Mouse (Mus musculus) kidney, postnatal 0 days (tissue): ENCODE measurements around the gene Atp7a. TPM values are rescaled to one million over a fixed set of nuclear protein-coding genes. Genes with fewer than 3 reads are reported as not detected.
"Not testable (repeated sequence)": the region's sequence is repeated elsewhere in the genome, so short reads cannot be mapped to it uniquely, and the experiment has no call there.

Experiments
- ATAC-seq: fragments of 200-750 bp; cut with Nextera tagmentation; replicated peaks from 2 replicates; pipeline ENCODE4 v1.8.0; 2017; ENCODE audit warnings: low read depth, moderate number of reproducible peaks, moderate TSS enrichment, moderate library complexity; ENCODE audit not compliant: low FRiP score
- DNase-seq: peaks from one replicate; pipeline ENCODE4 v3.0.0-alpha.2; 2016; ENCODE audit warnings: low spot score
- H3K27ac ChIP-seq: fragments of 300-500 bp; sonication (generic); 2 replicates; pipeline ENCODE4 v1.5.1; 2014; ENCODE audit warnings: mild to moderate bottlenecking
- H3K27me3 ChIP-seq: fragments of 300-500 bp; sonication (generic); 2 replicates; pipeline ENCODE4 v1.6.1; 2014; ENCODE audit warnings: low read length, mixed read lengths; ENCODE audit not compliant: insufficient read depth
- H3K36me3 ChIP-seq: fragments of 300-500 bp; sonication (generic); 2 replicates; pipeline ENCODE4 v1.6.1; 2014; ENCODE audit warnings: low read length, mixed read lengths; ENCODE audit not compliant: insufficient read depth
- H3K4me1 ChIP-seq: fragments of 300-500 bp; sonication (generic); replicated peaks from 2 replicates; pipeline ENCODE4 v1.6.1; 2014; ENCODE audit warnings: antibody characterized with exemption, low read length, mixed read lengths; ENCODE audit not compliant: insufficient read depth
- H3K4me2 ChIP-seq: fragments of 300-500 bp; sonication (generic); 2 replicates; pipeline ENCODE4 v1.6.1; 2014; ENCODE audit warnings: mild to moderate bottlenecking, low read length, moderate library complexity, mixed read lengths
- H3K4me3 ChIP-seq: fragments of 300-500 bp; sonication (generic); replicated peaks from 2 replicates; pipeline ENCODE4 v1.5.1; 2014; ENCODE audit warnings: low read depth, low read length
- H3K9ac ChIP-seq: fragments of 300-500 bp; sonication (generic); 2 replicates; pipeline ENCODE4 v1.6.1; 2014; ENCODE audit warnings: low read depth, low read length
- H3K9me3 ChIP-seq: fragments of 300-500 bp; sonication (generic); replicated peaks from 2 replicates; pipeline ENCODE4 v1.6.1; 2016; ENCODE audit warnings: low read length, inconsistent platforms, mixed read lengths
- CTCF ChIP-seq: IDR thresholded peaks from 2 replicates; pipeline ENCODE4 v1.5.1; 2016; ENCODE audit warnings: antibody characterized with exemption, low read depth, mild to moderate bottlenecking, moderate library complexity
- WGBS: fragments of 180-500 bp; shearing (Covaris S2); extraction: QIAGEN DNeasy Blood & Tissue Kit; methylation state at CpG from one replicate; pipeline ENCODE4 v1.1.7; 2014; 5-methylcytosine and 5-hydroxymethylcytosine counted together
- polyA plus RNA-seq: library from polyadenylated mRNA; unstranded; fragments of >200 nt; fragmentation: Nextera tagmentation; extraction: Ambion mirVana; gene quantifications from 2 replicates; pipeline ENCODE4 v1.2.1, GENCODE M21; 2015

The Atp7a gene
- polyA plus RNA-seq, 1 experiment from 2014 or later = 20.7 TPM

DNA sequence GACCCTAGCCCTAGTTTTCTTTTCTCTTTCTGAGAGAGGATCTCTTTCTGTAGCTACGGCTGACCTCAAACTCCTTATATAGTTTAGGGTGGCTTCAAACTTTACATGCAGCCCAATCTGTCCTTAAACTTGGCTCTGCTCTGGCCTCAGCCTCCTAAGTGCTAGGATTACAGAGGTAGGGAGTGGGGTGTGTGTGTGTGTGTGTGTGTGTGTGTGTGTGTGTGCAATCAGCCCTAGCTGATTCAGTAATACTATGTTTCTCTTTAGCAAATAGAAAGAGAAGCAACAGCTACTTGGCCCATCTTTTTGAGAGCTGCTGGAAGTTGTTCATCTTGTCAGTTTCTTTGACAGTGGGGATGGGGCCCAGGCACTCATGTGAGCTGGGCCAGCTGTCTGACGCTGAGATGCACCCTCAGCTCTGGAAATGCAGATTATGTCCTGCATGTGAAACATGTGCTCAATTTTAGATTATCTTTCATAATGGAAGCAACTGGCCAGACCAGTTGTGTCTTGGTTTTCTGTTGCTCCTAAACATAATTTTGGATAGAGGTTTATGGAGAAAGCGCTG, 10.2 kb downstream of the Atp7a start:
- no peaks in the 10 kb centered on the region for H3K4me1 ChIP-seq
- no peak overlapping the region for H3K9ac ChIP-seq
- no peak for TF ChIP-seq CTCF
- H3K4me3 ChIP-seq = no peak overlapping the region
- no peaks in the 10 kb centered on the region for H3K9me3 ChIP-seq
- ATAC-seq = no peak
- H3K27me3 ChIP-seq = no peaks in the 10 kb centered on the region
- peak; percentile 31 for DNase-seq
- no peaks in the 10 kb centered on the region for H3K36me3 ChIP-seq
- no peak overlapping the region for H3K27ac ChIP-seq
- 69% methylated on average over 3 of the region's 3 CpGs for WGBS
- no peak overlapping the region for H3K4me2 ChIP-seq

DNA sequence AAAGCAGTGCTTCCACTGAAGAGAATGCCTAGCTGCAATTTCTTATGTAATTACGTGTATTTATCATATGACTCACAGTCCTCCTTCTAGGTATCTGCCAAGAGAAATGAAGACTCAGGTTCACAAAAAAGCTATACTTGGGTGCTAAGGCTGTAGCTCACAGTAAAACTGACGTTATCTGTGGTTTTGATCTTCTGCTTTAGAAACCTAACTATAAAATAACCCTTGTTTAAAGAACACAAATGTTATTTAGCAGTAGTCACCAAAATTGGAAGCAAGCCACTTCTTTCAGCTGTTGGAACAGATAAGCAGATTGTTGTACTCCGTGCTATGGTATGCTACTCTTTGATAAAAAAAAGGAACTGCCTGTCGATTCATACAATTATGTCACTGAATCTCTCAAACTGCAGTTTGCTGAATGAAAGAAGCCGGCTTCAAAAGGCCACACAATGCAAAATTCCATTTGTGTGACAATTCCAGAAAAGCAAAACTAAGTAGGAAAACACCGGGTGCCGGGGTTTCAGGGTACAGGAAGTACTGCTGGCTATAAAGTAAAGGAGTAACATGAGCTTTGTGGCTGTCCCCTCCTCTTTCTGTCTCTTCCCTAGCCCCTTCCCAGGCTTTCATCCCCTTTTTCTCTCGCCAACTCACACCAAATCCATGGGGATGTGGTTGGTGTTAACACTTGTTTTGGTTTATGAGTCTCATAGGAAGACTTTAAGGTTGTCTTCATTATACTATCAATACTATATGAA, 17.0 kb downstream of the Atp7a start:
- Histone ChIP-seq H3K9ac (no peak overlapping the region), H3K9me3 (no peaks in the 10 kb centered on the region), H3K36me3 (no peaks in the 10 kb centered on the region), H3K27me3 (no peaks in the 10 kb centered on the region), H3K4me1 (no peaks in the 10 kb centered on the region), H3K4me3 (no peak overlapping the region), H3K4me2 (peak overlapping the region; percentile 1; the same call in 1 of the 2 replicates), H3K27ac (peak overlapping the region; percentile 54; the same call in 1 of the 2 replicates)
- 50% methylated on average over 8 of the region's 8 CpGs for WGBS
- peak; percentile 66 for DNase-seq
- ATAC-seq = no peak
- TF ChIP-seq CTCF = no peak

DNA sequence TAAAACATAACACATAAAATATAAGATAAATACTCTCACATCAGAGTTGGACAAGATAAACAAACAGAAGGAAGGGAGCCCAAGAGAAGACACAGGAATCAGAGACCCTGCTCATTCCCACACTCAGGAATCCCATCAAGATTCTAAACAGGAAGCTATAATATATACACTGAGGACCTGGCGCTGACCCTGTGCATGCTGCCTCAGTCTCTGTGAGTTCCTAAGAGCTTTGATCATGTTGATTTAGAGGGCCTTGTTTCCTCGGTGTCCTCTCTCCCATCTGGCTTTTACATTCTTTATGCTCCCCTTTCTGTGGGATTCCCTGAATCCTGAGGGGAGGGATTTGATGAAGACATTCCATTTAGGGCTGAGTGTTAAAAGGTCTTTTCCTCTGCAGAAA, 18.4 kb downstream of the Atp7a start:
- DNase-seq (peak; percentile 80), ATAC-seq (peak; percentile 68)
- WGBS = 47% methylated on average over 2 of the region's 2 CpGs
- Histone ChIP-seq H3K27me3 (no peaks in the 10 kb centered on the region), H3K4me1 (no peaks in the 10 kb centered on the region), H3K9ac (no peak overlapping the region), H3K27ac (peak overlapping the region; percentile 54), H3K9me3 (no peaks in the 10 kb centered on the region), H3K36me3 (no peaks in the 10 kb centered on the region), H3K4me2 (no peak overlapping the region), H3K4me3 (no peak overlapping the region)
- no peak for TF ChIP-seq CTCF

DNA sequence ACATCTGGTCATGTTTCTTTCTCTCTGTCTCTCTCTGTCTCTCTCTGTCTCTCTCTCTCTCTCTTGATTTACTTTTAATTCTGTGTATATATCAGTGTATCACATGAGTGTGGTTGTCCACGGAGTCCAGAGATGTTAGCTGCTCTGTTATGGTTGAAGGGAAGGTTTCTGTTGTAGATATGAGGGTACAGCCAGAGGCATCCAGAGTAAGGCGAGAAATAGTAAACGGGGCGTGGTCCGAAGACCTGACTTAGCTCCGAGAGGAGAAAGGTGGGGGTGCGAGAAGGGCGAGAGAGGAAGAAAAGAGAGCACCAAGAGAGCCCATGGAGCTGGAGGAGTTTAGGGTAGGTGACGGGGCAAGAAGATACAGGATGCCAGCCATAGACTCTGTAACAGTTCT, 18.9 kb downstream of the Atp7a start:
- Histone ChIP-seq H3K27me3 (no peaks in the 10 kb centered on the region), H3K4me2 (peak overlapping the region; percentile 21; the same call in 1 of the 2 replicates), H3K4me3 (no peak overlapping the region), H3K36me3 (no peaks in the 10 kb centered on the region), H3K4me1 (no peaks in the 10 kb centered on the region), H3K9me3 (no peaks in the 10 kb centered on the region), H3K27ac (peak overlapping the region; percentile 54; the same call in 1 of the 2 replicates), H3K9ac (no peak overlapping the region)
- DNase-seq (no peak), ATAC-seq (no peak)
- 45% methylated on average over 9 of the region's 9 CpGs for WGBS
- no peak for TF ChIP-seq CTCF

DNA sequence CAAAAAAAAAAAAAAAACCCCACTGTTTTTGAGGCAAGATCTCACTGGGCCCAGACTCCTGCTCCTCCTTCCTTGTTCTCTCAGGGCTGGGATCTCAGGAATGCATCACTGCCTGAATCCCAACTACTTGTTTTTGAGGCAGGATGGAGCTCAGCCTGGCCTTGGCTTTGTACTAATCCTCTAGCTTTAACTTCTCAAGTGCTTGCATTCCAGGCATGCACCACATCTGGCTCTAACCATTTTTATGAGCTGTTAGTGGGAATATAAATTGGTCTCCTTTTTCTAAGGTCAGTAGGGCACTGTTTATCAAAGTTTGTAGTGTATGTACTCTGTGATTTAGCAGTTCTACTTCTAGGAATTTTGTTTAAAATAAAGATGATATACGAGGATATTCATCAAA, 21.1 kb downstream of the Atp7a start:
- H3K9me3 ChIP-seq = no peaks in the 10 kb centered on the region
- no peak overlapping the region for H3K4me2 ChIP-seq
- peak; percentile 65; the same call in 1 of the 2 replicates for ATAC-seq
- no peaks in the 10 kb centered on the region for H3K36me3 ChIP-seq
- no peak overlapping the region for H3K4me3 ChIP-seq
- WGBS = 29% methylated on average over 1 of the region's 1 CpGs
- 0 out of 2 replicates have a peak overlapping the region, but pooled peaks have one; percentile 42 for H3K27ac ChIP-seq
- H3K4me1 ChIP-seq = no peaks in the 10 kb centered on the region
- DNase-seq = peak; percentile 78
- TF ChIP-seq CTCF = no peak
- H3K9ac ChIP-seq = no peak overlapping the region
- no peaks in the 10 kb centered on the region for H3K27me3 ChIP-seq

DNA sequence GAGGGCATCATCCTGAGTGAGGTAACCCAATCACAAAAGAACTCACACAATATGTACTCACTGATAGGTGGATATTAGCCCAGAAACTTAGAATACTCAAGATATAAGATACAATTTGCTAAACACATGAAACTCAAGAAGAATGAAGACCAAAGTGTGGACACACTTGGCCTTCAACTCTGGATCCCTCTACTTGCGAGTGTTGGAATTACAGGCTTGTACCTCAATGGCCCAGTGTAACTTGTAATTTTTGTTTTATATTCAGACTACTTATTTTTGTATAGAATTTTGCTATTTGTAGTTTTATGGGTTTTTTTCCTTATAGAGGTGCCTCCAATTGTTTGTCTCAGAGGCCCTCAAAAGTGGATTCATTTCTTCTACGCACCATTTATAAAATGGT, 50.8 kb downstream of the Atp7a start:
- TF ChIP-seq CTCF = peak; percentile 10; the same call in 1 of the 2 replicates
- not testable (repeated sequence) for H3K27me3 ChIP-seq, H3K4me1 ChIP-seq, H3K36me3 ChIP-seq, ATAC-seq, H3K9me3 ChIP-seq, H3K4me3 ChIP-seq, H3K27ac ChIP-seq, H3K9ac ChIP-seq, DNase-seq, H3K4me2 ChIP-seq
- 91% methylated on average over 2 of the region's 2 CpGs for WGBS
